Mouse (Mus musculus) heart, adult 18-20 months (tissue): Measurements from ENCODE around the gene Psg27. TPM values are rescaled to one million over a fixed set of nuclear protein-coding genes. Genes with fewer than 3 reads are reported as not detected.
"Not testable (repeated sequence)": the region's sequence is repeated elsewhere in the genome, so short reads cannot be mapped to it uniquely, and the experiment has no call there.

ENCODE experiments used
- DNase-seq, 2 experiments: peaks; one replicate each; pipeline ENCODE4 v3.0.0; 2021 to 2022; ENCODE audit warnings: mixed read lengths in 1 of 2
- long read RNA-seq, 2 experiments: library from polyadenylated mRNA; stranded (forward); transcript quantifications; one replicate each; pipeline ENCODE4 v2.0.0; 2021
- total RNA-seq, 2 experiments: library from RNA; stranded (reverse); gene quantifications; 2 replicates each; pipeline ENCODE4 v1.2.3; 2021

The Psg27 gene
- not detected for total RNA-seq
- long read RNA-seq, experiment 1: 0 reads
- long read RNA-seq, experiment 2: 0 reads

GRCm38 (mm10) chr7:18567205-18567604, at the start of gene Psg27:
Gene Psg27 (minus strand): TSS chr7:18567305.
- DNase-seq: no peak

GRCm38 (mm10) chr7:18616401-18616800, 49.3 kb upstream of the Psg27 start, which contains the start of gene Psg23:
Gene Psg23 (minus strand): TSS chr7:18616501.
- DNase-seq: not testable (repeated sequence)

GRCm38 (mm10) chr7:18559850-18560249, 7.3 kb downstream of the Psg27 start:
- DNase-seq: no peak

GRCm38 (mm10) chr7:18555751-18556150, 11.4 kb downstream of the Psg27 start:
- not testable (repeated sequence) for DNase-seq

GRCm38 (mm10) chr7:18533420-18533819, 33.7 kb downstream of the Psg27 start:
- DNase-seq: no peak

DNA sequence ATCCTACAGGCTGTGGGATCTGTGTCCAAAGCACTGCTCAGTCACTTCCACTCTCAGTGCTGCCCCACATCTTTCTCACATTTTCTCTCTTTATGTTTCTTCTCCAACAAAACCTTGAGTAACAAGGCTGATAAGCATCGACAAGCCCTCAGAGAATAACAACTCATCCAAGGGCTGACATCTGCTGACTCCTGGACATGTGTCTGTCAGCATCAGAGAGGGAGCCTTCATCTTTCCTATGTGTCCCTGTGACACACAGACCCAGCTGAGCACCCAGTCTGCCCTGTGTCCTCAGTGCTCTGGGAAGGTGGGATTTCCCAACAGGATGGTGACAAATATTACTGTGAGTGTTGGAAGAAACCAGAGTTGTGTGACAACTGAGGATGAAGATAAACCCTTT, 34.9 kb downstream of the Psg27 start, which contains the start of gene Psg25:
TSS of gene Psg25 (minus strand) at position 101 of the 400 bp plus-strand sequence.
- DNase-seq: no peak

GRCm38 (mm10) chr7:18524668-18525067, 42.4 kb downstream of the Psg27 start:
- no peak for DNase-seq

DNA sequence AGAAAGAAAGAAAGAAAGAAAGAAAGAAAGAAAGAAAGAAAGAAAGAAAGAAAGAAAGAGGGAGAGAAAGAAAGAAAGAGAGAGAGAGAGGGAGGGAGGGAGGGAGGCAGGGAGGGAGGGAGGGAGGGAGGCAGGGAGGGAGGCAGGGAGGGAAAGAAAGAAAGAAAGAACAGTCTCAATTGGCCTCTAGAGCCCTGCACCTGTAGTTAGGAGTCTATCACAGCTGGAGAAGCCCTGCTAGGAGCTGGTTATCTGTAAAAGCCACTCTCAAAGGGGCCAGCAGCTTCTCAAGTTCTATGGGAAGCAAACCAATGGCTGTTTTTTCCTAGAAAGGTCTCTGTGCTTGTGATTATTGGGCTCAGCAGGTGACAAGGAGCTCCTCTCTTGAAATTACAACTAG, 54.3 kb downstream of the Psg27 start:
- DNase-seq: not testable (repeated sequence)

GRCm38 (mm10) chr7:18512417-18512816, 54.7 kb downstream of the Psg27 start:
- not testable (repeated sequence) for DNase-seq

- no peak for DNase-seq
These were observed 55.6 kb downstream of the Psg27 start for GRCm38 (mm10) chr7:18511479-18511878.

Other genes with a start within 250 kb of the Psg27 start
- gene Psg18, start 212.3 kb downstream of the Psg27 start, total RNA-seq: not detected
- gene Psg28, start 135.3 kb downstream of the Psg27 start, total RNA-seq: not detected
- gene Psg26, start 83.1 kb downstream of the Psg27 start, total RNA-seq: not detected
- not detected for gene Psg25, start 35.0 kb downstream of the Psg27 start, total RNA-seq
- gene Psg23, start 49.2 kb upstream of the Psg27 start, total RNA-seq: not detected
- gene Psg21, start 89.4 kb upstream of the Psg27 start, total RNA-seq: not detected
- gene Psg20, start 118.9 kb upstream of the Psg27 start, total RNA-seq: not detected
- gene Psg22, start 150.8 kb upstream of the Psg27 start, total RNA-seq: not detected
- not detected for gene Psg19, start 231.2 kb upstream of the Psg27 start, total RNA-seq